10 mouse cellular contexts compared by ENCODE assay signal in the genomic region with DNA sequence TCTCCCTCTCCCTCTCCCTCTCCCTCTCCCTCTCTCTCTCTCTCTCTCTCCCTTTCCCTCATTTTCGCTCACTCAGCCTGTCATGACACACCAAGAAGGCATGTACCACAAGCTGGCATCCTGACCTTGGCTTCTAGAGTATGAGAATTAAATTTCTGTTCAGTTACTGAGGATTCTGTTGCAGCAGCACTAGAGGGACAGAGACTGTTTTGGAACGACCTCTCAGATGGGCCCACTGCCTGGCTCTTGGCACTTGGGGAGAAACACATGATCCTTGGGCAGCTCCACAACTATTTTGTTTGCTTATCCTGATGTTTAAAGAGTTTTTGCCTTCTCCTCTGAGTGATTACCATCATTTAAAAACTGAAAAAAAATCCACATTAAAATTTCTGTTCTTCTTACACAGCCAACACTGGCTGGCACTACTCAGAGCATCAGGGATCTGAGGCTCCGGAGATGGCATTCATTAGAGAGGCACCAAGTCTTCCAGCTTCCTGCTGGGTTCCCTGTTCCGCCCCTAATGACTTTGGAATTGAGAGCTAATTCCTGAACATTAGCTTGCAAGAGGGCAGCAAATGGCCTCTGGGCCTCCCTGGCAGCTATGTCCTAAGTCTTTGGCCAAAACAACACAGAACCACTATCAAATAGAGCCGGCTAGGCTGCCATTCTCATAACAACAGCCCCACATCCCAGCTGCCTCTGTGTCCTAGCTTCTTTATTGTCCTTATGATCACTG.
DNase-seq lines count a peak whose midpoint lies in the region.
"Had no signal": no experiment of that assay in that cellular context is flagged by ENCODE, and none has a peak within 500 bp of the region (broad histone marks: within the 10 kb centered on the region; RNA-seq: fewer than 3 reads in every experiment).

No protein-coding gene starts in this region.

- intact Hi-C loops in left cerebral cortex, postnatal 4 days (cut with DNase I) = no loop called here
- intact Hi-C loops in gastrocnemius, postnatal 14 days (cut with DNase I; ENCODE audit: low total_unique reads) = no loop called here
- intact Hi-C loops in left cerebral cortex, postnatal 10 days (cut with DNase I) = no loop called here

- peak; percentile 57 for DNase-seq in left cerebral cortex, postnatal 4 days
- DNase-seq in left cerebral cortex, adult 11 months (ENCODE audit: low spot score) = no peak
- DNase-seq in adrenal gland, adult 2 months = peak; percentile 70
- DNase-seq in cerebellum, adult 18-20 months = peak; percentile 40 to 52
- peak; percentile 64 for DNase-seq in gastrocnemius, postnatal 14 days
- no peak for DNase-seq in heart, adult 9 months (ENCODE audit: low spot score in 2 of 2)
- no peak for DNase-seq in left cerebral cortex, postnatal 10 days (ENCODE audit: extremely low spot score in 1 of 2, low spot score in 2 of 2)
- no peak for DNase-seq in layer of hippocampus, adult 18-20 months (ENCODE audit: low spot score in 2 of 2)
- DNase-seq: kidney, postnatal 10 days; thymus, postnatal 25 days had no signal

Comparison
In these comparisons a context has a peak if more than half of its experiments do, and no peak if none do; other contexts are left out.
1. DNase-seq: peak in left cerebral cortex, postnatal 4 days (single experiment), adrenal gland, adult 2 months (single experiment), cerebellum, adult 18-20 months (2 of 2) and gastrocnemius, postnatal 14 days (single experiment); none in left cerebral cortex, adult 11 months (single experiment), heart, adult 9 months (0 of 2), left cerebral cortex, postnatal 10 days (0 of 2) and layer of hippocampus, adult 18-20 months (0 of 2).